Mouse (Mus musculus) MN1 (cell line): ENCODE measurements around the gene Olfr979.
"Not testable (repeated sequence)": the region's sequence is repeated elsewhere in the genome, so short reads cannot be mapped to it uniquely, and the experiment has no call there.

Experiments
- DNase-seq: peaks from one replicate; pipeline ENCODE4 v3.0.0-alpha.2; 2016; ENCODE audit warnings: low spot score

Gene Olfr979

DNA sequence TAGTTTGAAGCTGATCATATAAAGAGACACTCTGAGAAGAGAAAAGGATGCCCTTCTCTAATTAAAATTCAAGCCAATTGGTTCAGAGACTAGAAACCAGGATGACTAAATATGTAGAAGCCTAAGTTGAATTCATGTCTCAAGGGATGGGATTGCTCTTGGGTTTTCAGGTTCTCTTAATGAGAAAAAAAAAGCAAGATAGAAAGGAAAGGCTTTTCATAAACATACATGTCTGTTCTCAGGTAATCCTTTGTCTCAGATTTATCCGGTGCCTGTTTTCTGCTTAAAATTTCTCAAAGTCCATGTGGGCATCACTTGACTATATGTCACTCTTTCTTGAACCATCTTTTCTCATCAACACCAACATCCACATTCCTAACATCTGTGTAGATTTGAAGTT is at the start of gene Olfr979:
TSS of gene Olfr979 (minus strand) at position 101 of the 400 bp plus-strand sequence.
- no peak for DNase-seq

DNA sequence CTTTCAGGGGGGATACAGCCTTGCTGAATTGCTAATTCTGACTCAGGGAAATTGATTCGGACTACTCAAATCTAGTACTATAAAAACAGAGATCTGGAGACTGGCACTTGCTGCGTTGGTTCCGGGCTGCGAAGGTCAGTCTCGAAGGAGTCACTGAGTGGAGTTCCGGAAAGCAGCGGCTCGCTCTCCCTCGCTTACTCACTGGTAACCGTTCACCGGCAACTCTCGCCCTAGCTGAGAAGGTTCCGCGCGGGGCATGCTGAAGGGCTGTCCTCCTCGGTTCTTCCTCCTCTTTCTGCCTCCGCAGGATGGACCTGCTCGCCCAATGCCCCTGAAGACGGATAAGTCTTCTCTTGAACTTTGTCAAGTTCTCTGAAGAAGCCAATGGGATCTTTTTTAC is 46.9 kb upstream of the Olfr979 start:
- no peak for DNase-seq

DNA sequence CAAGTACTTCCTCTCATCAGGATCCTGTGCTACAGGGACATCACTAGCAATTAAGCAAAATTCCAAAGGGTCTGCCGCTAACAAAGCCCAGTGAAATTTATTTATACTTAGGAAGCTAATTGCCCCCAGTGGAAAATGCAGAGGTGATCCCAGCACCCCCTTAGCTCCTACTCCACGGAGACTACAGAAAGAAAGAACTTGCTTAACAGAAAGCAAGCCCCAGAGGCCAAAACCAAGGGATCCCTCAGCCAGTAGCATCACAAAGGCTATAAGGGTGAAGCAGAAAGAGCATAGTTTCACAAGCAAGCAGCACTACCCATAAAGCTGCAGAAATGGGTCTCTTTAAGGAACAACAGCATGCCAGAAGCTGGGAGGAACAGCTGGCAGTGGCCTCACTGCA is 17.9 kb upstream of the Olfr979 start, which contains the start of gene Olfr981:
TSS of gene Olfr981 (plus strand) at position 301 of the 400 bp plus-strand sequence.
- DNase-seq = no peak

DNA sequence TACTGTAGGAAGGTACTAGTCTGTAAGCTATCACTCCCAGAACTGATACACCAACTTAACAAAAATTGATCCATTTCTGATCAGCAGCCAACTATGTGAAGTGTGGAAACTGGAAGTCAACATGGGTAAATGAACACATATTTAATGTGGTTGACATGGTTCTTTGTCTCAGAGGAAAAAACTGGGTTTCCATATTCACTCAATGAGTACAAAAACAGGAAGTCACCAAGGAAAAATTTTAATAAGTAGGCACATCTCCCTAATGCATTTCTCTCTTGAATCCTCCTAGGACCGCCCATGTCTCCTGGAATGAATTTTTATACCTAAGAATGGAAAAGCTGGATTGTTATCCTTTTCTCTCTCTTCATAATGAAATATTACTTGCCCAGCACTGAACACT is 6.2 kb upstream of the Olfr979 start, which contains the start of gene Olfr980:
TSS of gene Olfr980 (minus strand) at position 101 of the 400 bp plus-strand sequence.
- no peak for DNase-seq

DNA sequence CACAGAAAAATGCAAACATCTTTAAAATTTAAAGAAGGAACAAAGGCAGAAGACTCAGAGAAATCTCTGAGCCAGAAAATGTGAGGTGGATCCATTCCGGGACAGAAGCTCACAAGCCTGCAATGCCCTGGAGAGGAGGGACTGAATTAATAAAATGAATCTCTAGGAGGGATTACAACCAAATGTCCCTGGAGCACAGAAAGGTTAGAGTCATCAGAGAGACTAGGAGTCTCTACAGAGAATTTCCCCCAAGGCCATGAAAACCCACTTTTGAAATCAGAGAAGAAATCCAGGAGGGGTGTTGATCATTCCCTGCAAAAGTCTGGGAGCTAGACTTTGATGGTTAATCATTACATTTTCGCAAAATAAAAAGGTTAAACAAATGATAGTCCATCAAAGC is 11.5 kb downstream of the Olfr979 start, which contains the start of gene Olfr978:
TSS of gene Olfr978 (plus strand) at position 301 of the 400 bp plus-strand sequence.
- DNase-seq = no peak

DNA sequence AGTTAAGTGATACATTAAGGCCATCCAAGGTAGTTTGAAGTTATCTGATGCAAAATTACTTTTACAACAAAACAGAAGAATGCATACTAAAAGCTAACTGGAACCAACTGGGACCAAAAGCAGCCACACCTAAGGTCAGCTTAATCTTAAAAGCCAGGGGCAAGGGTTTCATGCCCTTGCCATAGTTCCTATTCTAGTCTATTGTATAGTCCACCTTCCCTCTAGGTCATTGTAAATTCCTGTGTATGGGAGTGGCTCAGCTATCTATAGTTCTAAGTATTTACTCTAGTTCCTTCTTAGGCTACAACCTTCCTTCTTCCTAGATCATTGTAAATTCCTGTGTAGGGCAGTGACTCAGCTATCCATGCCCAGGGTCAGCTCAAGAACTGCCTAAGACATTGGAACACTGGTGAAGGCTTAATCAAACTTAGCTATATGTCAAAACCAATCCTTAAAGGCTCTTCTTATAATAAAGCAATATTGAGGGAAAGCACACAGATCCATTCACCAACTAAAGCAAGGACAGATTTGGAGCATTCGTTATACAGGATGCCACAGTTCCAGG is 26.6 kb downstream of the Olfr979 start:
- DNase-seq = not testable (repeated sequence)

DNA sequence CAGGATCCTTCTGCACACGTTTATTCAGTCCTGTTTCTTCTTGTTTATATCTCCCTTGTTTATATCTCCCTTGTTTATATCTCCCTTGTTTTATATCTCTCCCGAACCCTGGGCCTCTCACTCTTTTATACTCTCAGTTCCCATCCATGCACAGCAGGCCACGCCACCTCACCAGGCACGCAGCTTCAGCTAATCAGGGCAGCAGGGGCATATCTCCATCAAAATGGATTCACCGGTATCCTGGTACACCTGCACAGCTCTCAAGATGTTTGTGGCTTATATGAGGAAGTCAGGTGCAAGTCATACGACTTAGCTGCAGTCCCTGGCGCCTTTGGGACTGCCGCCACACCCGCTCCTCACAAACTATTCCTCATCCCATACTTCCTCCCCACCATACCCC is 42.2 kb downstream of the Olfr979 start, which contains the start of gene Olfr976:
TSS of gene Olfr976 (minus strand) at position 101 of the 400 bp plus-strand sequence.
- DNase-seq = not testable (repeated sequence)

DNA sequence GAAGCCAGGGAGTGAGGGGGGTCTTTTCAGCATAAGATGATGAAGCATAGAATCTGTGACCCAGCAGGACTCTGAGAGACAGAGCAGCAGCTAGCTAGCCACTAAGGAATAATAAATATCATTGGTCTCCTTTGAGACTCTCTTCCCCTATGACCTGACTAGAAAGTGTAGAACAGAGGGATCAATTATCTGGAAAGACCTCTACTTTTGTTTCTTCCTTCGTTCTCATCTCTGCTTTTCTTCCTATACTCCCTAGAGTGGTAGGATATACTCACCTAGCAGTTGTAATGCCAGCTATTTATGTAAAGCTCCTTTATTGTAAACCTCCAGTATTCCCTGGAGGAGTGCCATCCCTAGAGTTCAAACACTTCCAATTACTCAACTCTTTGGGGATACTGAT is 51.3 kb downstream of the Olfr979 start, which contains the start of gene Olfr975:
TSS of gene Olfr975 (minus strand) at position 101 of the 400 bp plus-strand sequence.
- DNase-seq = no peak
